Mouse (Mus musculus) heart, adult 10 weeks (tissue): ENCODE data around the gene Gm3095. TPM values are rescaled to one million over a fixed set of nuclear protein-coding genes. Genes with fewer than 3 reads are reported as not detected.

ENCODE experiments used
- polyA plus RNA-seq: library from polyadenylated mRNA; stranded (reverse); fragments of 350-450 nt; fragmentation: Illumina TruSeq; extraction: RNeasy Lipid Tissue Mini Kit (QIAGEN cat#74804); gene quantifications from one replicate; pipeline ENCODE4 v1.2.3, GENCODE M21; 2014; ENCODE audit warnings: low read depth, low replicate concordance

Gene Gm3095
- polyA plus RNA-seq = not detected

DNA sequence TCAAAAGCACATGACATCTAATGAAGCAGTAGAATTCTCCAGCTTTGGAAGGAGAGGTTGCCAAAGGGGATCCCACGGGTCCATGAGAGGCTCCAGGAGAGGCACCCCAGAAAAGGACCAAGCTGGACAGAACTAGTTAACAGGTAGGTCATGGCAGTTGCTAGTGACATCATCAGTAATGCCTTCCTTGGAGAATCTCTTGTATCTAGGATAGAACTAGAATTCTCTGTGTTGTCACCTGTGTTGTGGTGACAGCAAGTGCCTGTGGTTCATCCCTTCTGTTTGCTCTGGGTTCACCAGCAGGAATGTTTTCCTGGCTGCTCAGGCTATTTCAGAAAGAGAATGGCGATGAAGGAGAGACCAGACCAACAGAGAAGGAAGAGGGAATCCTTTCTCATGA, at the start of gene Gm3095:
Gm3095 (plus strand) TSS at position 301 of the 400 bp plus-strand sequence.

DNA sequence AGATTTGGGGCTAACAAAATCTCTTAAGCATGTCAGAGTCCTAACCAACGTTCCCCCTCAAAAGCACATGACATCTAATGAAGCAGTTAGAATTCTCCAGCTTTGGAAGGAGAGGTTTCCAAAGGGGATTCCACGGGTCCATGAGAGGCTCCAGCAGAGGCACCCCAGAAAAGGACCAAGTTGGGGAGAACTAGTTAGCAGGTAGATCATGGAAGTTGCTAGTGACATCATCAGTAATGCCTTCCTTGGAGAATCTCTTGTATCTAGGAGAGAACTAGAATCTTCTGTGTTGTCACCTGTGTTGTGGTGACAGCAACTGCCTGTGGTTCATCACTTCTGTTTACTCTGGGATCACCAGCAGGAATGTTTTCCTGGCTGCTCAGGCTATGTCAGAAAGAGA, 31.9 kb upstream of the Gm3095 start, which contains the start of gene Gm3029:
Gm3029 (plus strand) TSS at position 301 of the 400 bp plus-strand sequence.

DNA sequence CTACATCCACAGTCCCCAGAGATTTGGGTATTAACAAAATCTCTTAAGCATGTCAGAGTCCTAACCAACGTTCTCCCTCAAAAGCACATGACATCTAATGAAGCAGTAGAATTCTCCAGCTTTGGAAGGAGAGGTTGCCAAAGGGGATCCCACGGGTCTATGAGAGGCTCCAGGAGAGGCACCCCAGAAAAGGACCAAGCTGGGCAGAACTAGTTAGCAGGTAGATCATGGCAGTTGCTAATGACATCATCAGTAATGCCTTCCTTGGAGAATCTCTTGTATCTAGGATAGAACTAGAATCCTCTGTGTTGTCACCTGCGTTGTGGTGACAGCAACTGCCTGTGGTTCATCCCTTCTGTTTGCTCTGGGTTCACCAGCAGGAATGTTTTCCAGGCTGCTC, 34.7 kb downstream of the Gm3095 start, which contains the start of gene Gm3099:
Gm3099 (plus strand) TSS at position 301 of the 400 bp plus-strand sequence.

Other genes starting within 250 kb of the Gm3095 start
- gene Gm3002, start 153.5 kb upstream of the Gm3095 start, polyA plus RNA-seq = not detected
- gene Gm3033, start 117.3 kb upstream of the Gm3095 start, polyA plus RNA-seq = not detected
- not detected for gene Gm2916, start 79.4 kb upstream of the Gm3095 start, polyA plus RNA-seq
- gene Gm3029, start 31.8 kb upstream of the Gm3095 start, polyA plus RNA-seq = not detected
- not detected for gene Gm3099, start 34.8 kb downstream of the Gm3095 start, polyA plus RNA-seq
- gene Gm5796, start 60.4 kb downstream of the Gm3095 start, polyA plus RNA-seq = not detected
- not detected for gene Gm3115, start 120.6 kb downstream of the Gm3095 start, polyA plus RNA-seq
- gene Gm8108, start 147.0 kb downstream of the Gm3095 start, polyA plus RNA-seq = not detected
- not detected for gene Gm3127, start 201.5 kb downstream of the Gm3095 start, polyA plus RNA-seq
- not detected for gene Gm2974, start 219.0 kb downstream of the Gm3095 start, polyA plus RNA-seq